Mouse (Mus musculus) stomach, embryonic 14.5 days (tissue): ENCODE results near the gene Slc25a30. TPM values are rescaled to one million over a fixed set of nuclear protein-coding genes. Genes with fewer than 3 reads are reported as not detected.
A peak's percentile ranks its signal among the peaks of the same experiment; 100 is the strongest.
"Not testable (repeated sequence)": the region's sequence is repeated elsewhere in the genome, so short reads cannot be mapped to it uniquely, and the experiment has no call there.

Experiments
- ATAC-seq: fragments of 200-750 bp; cut with Nextera tagmentation; 2 replicates; pipeline ENCODE4 v1.8.0; 2017; ENCODE audit warnings: low read depth, moderate TSS enrichment; ENCODE audit not compliant: insufficient number of reproducible peaks, insufficient read depth, low FRiP score
- H3K27ac ChIP-seq: fragments of 300-500 bp; sonication (generic); 2 replicates; pipeline ENCODE4 v1.5.1; 2014; ENCODE audit warnings: mild to moderate bottlenecking, low read length, moderate library complexity, mixed read lengths
- H3K27me3 ChIP-seq: fragments of 300-500 bp; sonication (generic); 2 replicates; pipeline ENCODE4 v1.6.1; 2014; ENCODE audit warnings: low read length, control low read depth, mixed read lengths; ENCODE audit not compliant: control insufficient read depth, insufficient read depth
- H3K36me3 ChIP-seq: fragments of 300-500 bp; sonication (generic); 2 replicates; pipeline ENCODE4 v1.6.1; 2014; ENCODE audit warnings: mild to moderate bottlenecking, control low read depth, low read length, moderate library complexity, mixed read lengths; ENCODE audit not compliant: control insufficient read depth, insufficient read depth
- H3K4me1 ChIP-seq: fragments of 300-500 bp; sonication (generic); 2 replicates; pipeline ENCODE4 v1.6.1; 2014; ENCODE audit warnings: low read length, control low read depth, mixed read lengths; ENCODE audit not compliant: control insufficient read depth, insufficient read depth
- H3K4me2 ChIP-seq: fragments of 300-500 bp; sonication (generic); replicated peaks from 2 replicates; pipeline ENCODE4 v1.6.1; 2014; ENCODE audit warnings: low read depth, low read length, control low read depth
- H3K4me3 ChIP-seq: fragments of 300-500 bp; sonication (generic); 2 replicates; pipeline ENCODE4 v1.5.1; 2014; ENCODE audit warnings: low read depth, low read length, control low read depth
- H3K9ac ChIP-seq: fragments of 300-500 bp; sonication (generic); replicated peaks from 2 replicates; pipeline ENCODE4 v1.6.1; 2014; ENCODE audit warnings: low read depth, mild to moderate bottlenecking, control low read depth, low read length, moderate library complexity, mixed read lengths
- H3K9me3 ChIP-seq: fragments of 300-500 bp; sonication (generic); 2 replicates; pipeline ENCODE4 v1.6.1; 2016; ENCODE audit warnings: low read depth, low read length, control low read depth; ENCODE audit not compliant: control insufficient read depth
- WGBS: fragments of 180-500 bp; shearing (Covaris S2); extraction: QIAGEN DNeasy Blood & Tissue Kit; methylation state at CpG from one replicate; pipeline ENCODE4 v1.1.7; 2014; 5-methylcytosine and 5-hydroxymethylcytosine counted together
- polyA plus RNA-seq: library from polyadenylated mRNA; unstranded; fragments of >200 nt; fragmentation: Nextera tagmentation; extraction: Ambion mirVana; gene quantifications from 2 replicates; pipeline ENCODE4 v1.2.1, GENCODE M21; 2014

The Slc25a30 gene
- polyA plus RNA-seq, 1 experiment from 2014 or later = 4.5 TPM

DNA sequence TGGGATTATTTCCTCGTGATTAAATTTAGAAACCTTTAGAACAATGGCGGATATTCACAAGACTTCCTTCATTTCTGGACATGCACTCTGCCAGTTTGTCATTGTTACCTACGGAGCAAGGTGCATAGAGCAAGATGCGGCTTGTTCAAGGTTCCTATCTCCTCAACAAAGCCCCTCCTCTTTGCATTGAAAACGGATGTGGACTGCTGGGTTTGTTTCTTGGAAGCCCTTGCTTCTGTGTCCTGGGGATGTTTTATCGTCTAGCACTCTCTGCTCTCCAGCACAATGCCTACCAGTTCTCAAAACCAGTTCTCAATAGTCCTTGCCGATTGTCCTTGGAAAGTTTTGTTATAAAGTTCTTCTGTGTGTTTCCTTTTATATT is 948 bp upstream of the Slc25a30 start:
- H3K4me3 ChIP-seq = peak overlapping the region; percentile 62; the same call in 1 of the 2 replicates
- WGBS = 38% methylated on average over 7 of the region's 7 CpGs
- no peaks in the 10 kb centered on the region for H3K36me3 ChIP-seq
- ATAC-seq = no peak
- H3K4me2 ChIP-seq = peak overlapping the region; percentile 87
- no peak overlapping the region for H3K27ac ChIP-seq
- 0 out of 2 replicates have a peak, but pooled peaks cover 5% of the 10 kb centered on the region for H3K4me1 ChIP-seq
- no peaks in the 10 kb centered on the region for H3K9me3 ChIP-seq
- H3K27me3 ChIP-seq = no peaks in the 10 kb centered on the region; the same call in 1 of the 2 replicates
- H3K9ac ChIP-seq = no peak overlapping the region

DNA sequence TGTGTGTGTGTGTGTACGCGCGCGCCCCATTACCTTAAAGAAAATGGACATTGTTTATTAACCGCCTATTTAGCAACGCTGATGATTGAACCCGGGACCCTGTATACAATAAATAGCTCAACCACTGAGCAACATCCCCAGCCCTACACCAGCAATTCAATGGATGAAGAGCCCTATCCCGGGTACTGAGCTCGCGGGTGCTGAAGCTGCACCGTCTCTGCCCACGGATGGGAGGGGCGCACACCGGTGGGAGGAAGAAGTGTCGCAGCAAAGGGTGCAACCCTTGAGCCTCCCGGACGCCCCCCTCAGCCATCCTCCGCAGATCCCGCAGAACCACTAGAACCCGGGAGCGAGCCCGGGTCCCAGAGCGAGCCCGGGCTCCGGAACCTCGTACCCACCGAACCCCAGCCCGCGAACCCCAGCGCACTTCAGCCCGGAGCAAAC is 391 bp downstream of the Slc25a30 start:
- H3K27ac ChIP-seq = peak overlapping the region; percentile 63; the same call in 1 of the 2 replicates
- 1% methylated on average over 31 of the region's 31 CpGs for WGBS
- peak; percentile 61 for ATAC-seq
- H3K4me1 ChIP-seq = 0 out of 2 replicates have a peak, but pooled peaks cover 5% of the 10 kb centered on the region
- H3K9ac ChIP-seq = peak overlapping the region; percentile 55
- H3K9me3 ChIP-seq = no peaks in the 10 kb centered on the region
- no peaks in the 10 kb centered on the region for H3K36me3 ChIP-seq
- peak overlapping the region; percentile 87 for H3K4me2 ChIP-seq
- peak overlapping the region; percentile 62 for H3K4me3 ChIP-seq
- H3K27me3 ChIP-seq = no peaks in the 10 kb centered on the region; the same call in 1 of the 2 replicates

DNA sequence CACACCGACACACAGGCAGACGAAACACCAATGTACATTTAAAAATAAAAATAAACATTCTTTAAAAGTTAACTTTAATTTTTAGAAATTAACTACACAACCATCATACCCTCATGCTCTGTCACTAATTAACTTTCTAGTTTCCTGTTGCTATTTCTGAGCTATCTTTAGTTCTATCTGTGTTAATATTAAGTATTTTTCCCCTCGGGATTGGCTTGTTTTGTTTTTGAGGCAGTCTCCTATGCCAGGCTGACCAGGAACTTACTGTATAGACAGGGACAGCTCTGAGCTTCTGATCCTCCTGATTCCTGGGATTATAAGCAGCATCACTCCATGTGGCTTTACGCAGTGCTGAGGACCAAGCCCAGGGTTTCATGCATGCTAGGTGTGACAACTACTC is 6.9 kb downstream of the Slc25a30 start:
- Histone ChIP-seq H3K4me2 (no peak overlapping the region), H3K36me3 (no peaks in the 10 kb centered on the region), H3K27me3 (no peaks in the 10 kb centered on the region), H3K27ac (no peak overlapping the region), H3K9me3 (no peaks in the 10 kb centered on the region), H3K4me3 (no peak overlapping the region), H3K9ac (no peak overlapping the region), H3K4me1 (no peaks in the 10 kb centered on the region)
- 92% methylated on average over 4 of the region's 4 CpGs for WGBS
- ATAC-seq = no peak

DNA sequence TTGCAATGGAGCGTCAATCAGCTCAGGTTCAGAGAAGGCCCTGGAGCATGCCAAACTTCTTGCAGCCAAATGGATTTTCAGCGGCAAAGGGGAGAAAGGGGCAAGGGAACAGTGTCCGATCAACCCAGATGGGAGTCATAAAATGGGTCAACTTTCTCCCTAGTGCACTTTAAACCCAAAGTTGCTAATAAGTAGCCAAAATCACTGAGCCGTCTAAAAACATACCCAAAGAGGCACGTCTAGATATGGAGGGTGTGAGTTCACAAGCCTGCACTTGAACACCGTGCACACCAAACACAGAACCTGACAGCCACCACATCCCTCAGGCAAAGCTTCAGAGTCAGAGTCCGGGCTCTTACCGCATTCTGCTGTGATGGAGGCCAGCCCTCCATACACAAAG is 10.2 kb downstream of the Slc25a30 start:
- Histone ChIP-seq H3K36me3 (no peaks in the 10 kb centered on the region), H3K4me3 (no peak overlapping the region), H3K4me2 (no peak overlapping the region), H3K9me3 (no peaks in the 10 kb centered on the region), H3K4me1 (no peaks in the 10 kb centered on the region), H3K27ac (no peak overlapping the region), H3K9ac (no peak overlapping the region), H3K27me3 (no peaks in the 10 kb centered on the region)
- no peak for ATAC-seq
- 93% methylated on average over 8 of the region's 8 CpGs for WGBS

DNA sequence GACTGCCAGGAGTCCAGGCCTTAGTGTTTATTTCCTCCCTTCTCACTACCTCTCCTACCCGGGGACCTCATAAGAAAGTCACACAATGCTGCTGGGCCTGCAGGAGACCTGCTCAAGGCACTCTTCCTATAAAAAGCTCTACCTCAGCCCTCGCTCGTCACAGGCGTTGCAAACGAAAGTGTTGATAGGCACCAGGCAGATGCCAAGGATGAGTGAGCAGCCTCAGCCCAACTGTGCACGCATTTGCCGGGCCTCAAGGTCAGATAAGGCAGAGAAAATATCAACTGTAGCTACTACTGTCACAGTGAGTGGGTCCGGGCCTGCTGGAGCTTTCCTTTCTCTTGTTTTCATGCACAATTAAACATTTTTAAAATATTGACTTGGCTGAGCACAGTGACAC is 13.4 kb downstream of the Slc25a30 start:
- Histone ChIP-seq H3K9me3 (no peaks in the 10 kb centered on the region), H3K9ac (no peak overlapping the region), H3K27me3 (no peaks in the 10 kb centered on the region), H3K36me3 (no peaks in the 10 kb centered on the region; the same call in 1 of the 2 replicates), H3K27ac (no peak overlapping the region), H3K4me2 (no peak overlapping the region), H3K4me3 (no peak overlapping the region), H3K4me1 (no peaks in the 10 kb centered on the region)
- WGBS = 75% methylated on average over 8 of the region's 8 CpGs
- no peak for ATAC-seq

DNA sequence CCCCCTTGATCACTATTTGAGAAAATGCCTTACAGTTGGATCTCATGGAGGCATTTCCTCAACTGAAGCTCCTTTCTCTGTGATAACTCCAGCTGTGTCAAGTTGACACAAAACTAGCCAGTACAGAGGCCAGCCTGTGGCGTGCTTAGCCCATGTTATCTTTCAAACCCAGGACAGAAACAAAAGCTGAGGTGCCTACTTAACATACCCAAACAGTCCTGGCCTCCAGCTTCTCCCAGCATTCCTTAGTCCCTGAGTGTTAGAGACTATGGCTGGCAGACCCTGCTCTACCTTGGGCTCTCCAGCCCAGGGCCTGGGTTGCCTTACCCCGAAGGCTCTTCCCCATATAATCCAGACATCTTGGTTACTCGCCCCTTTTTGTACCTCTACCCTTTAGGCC is 14.4 kb downstream of the Slc25a30 start:
- not testable (repeated sequence) for H3K27me3 ChIP-seq, H3K36me3 ChIP-seq, H3K4me2 ChIP-seq, H3K4me3 ChIP-seq, ATAC-seq, H3K27ac ChIP-seq, H3K4me1 ChIP-seq, H3K9me3 ChIP-seq, H3K9ac ChIP-seq
- WGBS = 84% methylated on average over 3 of the region's 3 CpGs

DNA sequence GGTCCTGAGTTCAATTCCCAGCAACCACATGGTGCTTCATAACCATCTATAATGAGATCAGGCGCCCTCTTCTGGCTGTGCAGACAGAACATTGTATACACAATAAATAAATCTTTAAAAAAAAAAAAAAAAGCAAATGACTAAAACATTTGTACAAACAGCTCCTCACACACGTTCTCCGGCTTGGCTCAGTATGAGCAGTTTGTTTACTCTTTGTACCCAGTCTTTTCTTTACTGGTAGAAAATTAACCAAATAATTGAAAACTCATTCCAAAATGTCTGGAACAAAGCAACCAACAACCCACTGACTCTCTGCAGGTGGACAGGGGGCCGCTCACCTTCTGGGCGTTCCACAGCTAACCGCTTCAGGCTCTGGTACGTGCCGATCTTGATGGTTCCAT is 15.7 kb downstream of the Slc25a30 start:
- Histone ChIP-seq H3K36me3 (peaks cover 3% of the 10 kb centered on the region; the same call in 1 of the 2 replicates), H3K4me3 (no peak overlapping the region), H3K9ac (no peak overlapping the region), H3K27me3 (no peaks in the 10 kb centered on the region), H3K27ac (no peak overlapping the region), H3K9me3 (no peaks in the 10 kb centered on the region), H3K4me2 (no peak overlapping the region), H3K4me1 (no peaks in the 10 kb centered on the region)
- no peak for ATAC-seq
- 76% methylated on average over 8 of the region's 8 CpGs for WGBS

DNA sequence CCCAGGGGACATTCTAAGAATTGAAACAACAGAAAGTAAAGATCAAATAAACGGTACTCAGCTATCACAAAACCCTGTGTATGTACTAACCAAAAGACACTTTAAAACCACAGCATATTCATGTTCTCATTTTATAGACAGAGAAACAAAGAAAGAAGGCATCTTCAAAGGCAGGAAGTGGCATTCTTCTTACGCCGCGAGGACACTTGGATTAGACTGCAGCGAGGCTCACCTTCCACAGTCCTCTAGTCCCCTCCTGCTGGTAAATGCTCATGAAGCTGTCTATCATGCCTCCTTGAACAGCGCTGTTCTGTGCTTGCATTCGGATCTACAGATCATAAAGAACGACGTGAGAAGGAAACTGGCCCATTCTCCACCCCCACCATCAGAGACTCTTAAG is 17.5 kb downstream of the Slc25a30 start:
- Histone ChIP-seq H3K27me3 (no peaks in the 10 kb centered on the region), H3K9me3 (no peaks in the 10 kb centered on the region), H3K4me1 (no peaks in the 10 kb centered on the region), H3K4me3 (no peak overlapping the region), H3K36me3 (peaks cover 3% of the 10 kb centered on the region; the same call in 1 of the 2 replicates), H3K27ac (no peak overlapping the region), H3K9ac (no peak overlapping the region), H3K4me2 (no peak overlapping the region)
- ATAC-seq = no peak
- 90% methylated on average over 9 of the region's 9 CpGs for WGBS

DNA sequence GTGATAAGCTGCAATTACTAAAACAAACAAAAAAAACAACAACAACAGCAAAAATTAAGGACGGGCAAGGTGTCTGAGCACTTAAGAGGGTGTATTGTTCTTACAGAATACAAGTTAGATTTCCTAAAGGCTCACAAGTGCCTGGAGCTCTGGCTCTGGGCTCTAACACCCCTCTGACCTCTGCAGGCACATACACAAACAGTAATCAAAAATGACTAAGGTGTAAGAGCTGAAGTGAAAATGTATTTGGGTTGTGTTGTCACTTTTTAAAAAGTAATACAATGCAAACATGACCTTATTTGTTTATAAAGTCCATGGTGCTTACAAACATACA is 18.6 kb downstream of the Slc25a30 start:
- Histone ChIP-seq H3K4me2 (no peak overlapping the region), H3K4me1 (no peaks in the 10 kb centered on the region), H3K4me3 (no peak overlapping the region), H3K27me3 (no peaks in the 10 kb centered on the region), H3K27ac (no peak overlapping the region), H3K9ac (no peak overlapping the region), H3K36me3 (peaks cover 3% of the 10 kb centered on the region; the same call in 1 of the 2 replicates), H3K9me3 (no peaks in the 10 kb centered on the region)
- 8% methylated on average over 1 of the region's 1 CpGs for WGBS
- ATAC-seq = no peak
